Mouse (Mus musculus) hindlimb bud, embryonic 11.5 days (tissue): ENCODE results near the gene AV320801.
"Not testable (repeated sequence)": the region's sequence is repeated elsewhere in the genome, so short reads cannot be mapped to it uniquely, and the experiment has no call there.

Source experiments
- DNase-seq: peaks from one replicate; pipeline ENCODE4 v3.0.0-alpha.2; 2012; ENCODE audit warnings: low read depth, low spot score; ENCODE audit errors: extremely low spot score

AV320801 gene

DNA sequence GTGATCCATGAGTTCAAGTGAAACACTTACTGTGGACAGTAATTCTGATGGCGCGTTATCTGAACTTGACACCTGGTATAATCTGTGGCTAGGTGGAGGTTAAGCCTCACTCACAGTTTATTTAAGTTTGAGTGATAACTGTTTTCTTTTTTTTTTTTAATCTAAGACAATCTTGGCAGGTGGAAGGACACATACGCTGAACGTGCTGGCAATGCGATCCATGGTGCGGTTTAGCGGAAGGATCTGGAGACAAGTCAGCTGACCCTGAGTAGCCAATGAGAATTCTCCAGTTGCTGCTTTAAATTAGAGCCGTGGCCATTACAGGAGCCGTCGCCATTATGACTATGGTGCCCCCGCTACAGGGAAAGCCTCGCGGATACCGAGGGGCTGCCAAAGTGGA, at the start of gene AV320801:
Gene AV320801 (plus strand): TSS at position 301 of the 400 bp plus-strand sequence.
- not testable (repeated sequence) for DNase-seq

DNA sequence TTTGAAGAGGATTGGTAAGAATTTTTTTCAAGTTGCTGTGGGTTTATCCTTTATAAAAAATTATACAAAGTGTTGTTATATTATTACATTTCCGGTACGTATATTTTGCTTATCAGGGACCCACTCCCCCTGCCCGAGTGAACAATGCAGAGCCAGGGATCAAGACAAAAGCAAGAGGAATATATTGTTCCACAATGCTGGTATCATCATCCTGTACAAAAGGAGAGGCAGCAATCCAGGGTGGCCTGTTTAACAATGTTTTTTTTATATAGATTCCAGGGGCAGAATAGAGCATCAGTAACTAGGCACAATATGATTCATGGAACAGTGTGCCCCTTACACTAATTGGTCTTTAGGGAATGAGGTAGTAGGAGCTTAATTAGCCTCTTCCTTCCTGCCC, 30.2 kb upstream of the AV320801 start:
- not testable (repeated sequence) for DNase-seq

DNA sequence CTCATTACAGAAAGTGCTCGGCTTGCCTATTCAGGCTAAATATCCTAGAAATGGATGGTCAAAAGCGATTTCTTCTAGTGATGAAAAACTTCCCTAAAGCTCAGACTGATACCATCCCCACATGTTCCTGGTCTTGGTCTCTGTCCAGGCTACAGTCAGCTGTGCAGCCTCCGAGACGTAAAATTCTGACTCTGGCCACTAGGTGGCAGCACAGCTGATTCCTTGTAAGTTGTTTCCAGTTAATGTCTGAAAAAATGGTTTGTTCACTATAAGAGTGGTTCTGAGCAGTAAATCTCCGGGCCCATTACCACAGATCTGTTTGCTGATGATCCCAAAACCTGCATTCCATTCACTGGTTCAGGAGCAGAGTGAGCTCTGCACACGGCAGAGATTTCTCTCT, 12.5 kb upstream of the AV320801 start:
- not testable (repeated sequence) for DNase-seq

DNA sequence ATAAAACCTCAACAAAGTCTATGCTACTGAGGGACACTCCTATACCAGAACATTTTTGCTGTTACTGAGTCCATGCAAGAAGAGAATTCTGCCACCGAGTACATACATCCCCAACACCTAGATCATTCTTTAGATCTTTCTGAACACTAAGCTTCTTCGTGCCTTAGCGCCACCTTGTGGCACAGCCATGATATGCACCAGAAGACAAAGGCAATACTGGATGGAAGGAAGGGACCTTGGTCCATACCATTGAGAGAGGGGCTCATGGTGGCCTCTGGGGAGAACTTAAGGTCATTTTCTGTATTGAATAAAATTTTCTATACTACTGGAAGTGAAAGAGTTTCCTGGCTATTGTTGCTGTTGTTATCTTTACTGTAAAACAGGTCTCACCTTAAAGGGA, 11.2 kb upstream of the AV320801 start:
- DNase-seq = not testable (repeated sequence)
